Mouse (Mus musculus): ENCODE results near the gene Cpvl.

Cpvl gene

DNA sequence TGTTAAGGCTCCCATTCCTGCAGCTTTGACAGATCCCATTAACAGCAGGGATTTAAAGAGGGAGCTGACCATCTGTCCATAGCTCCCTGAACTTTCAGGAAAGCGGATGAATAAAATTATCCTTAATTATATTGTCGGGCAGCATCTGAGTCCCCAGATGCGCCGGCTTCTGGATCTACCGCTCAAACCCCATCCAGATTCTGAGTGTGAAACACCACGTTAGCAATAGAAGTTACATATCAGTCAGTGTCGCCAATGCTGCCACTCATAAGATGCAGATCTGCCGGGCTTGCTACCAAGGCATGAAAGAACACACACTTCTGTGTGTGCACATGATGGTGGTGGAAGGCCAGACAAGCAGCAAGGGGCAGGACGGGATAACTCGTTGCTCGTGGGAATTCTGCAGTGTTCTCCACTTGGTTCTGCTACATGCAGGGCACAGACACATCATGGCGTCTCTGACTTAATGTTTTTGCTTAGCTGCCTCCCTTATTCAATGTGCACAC, 6.2 kb downstream of the Cpvl start:
- intact Hi-C loops (cut with DNase I) = no loop called here

DNA sequence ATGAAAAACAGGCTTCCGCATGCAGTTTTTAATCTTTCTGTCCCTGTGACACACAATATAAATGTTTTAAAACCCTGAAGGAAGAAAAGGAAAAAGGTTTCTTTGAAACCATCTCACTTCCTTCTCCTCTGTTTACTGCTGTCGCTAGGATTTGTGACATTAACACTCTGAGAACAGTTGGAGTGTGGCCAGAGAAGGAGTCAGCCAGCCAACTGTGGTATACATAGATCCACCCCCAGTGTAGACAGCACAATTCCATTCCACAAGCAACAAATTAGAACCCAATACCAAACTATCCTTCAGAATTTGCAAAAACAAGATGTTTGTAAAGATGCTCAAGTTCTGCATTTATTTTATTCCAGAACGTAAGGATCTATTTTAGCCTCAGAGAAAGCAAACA, 6.7 kb downstream of the Cpvl start:
- intact Hi-C loops (cut with DNase I) = no loop called here

DNA sequence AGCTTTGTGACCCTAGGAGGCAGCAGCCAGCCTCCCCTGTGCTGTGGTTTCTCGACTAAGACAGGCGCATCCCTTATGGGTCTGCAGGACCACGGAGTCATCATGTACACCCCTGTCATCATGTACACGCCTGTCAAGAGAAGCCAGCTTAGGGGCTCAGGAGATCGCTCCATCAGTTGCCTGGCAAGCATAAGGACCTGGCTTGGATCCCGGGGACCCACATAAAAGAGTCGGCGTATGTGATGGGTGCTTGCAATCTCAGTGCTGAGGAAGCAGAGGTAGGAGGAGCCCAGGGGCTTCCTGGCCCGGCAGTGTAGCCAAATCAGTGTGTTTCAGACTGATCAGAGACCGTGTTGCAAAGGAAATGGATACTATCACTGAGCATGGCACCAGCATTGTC, 9.4 kb downstream of the Cpvl start:
- intact Hi-C loops (cut with DNase I) = loop anchor here (2.0 kb wide), 1 partner anchor 66 kb away; no protein-coding TSS in a partner anchor

DNA sequence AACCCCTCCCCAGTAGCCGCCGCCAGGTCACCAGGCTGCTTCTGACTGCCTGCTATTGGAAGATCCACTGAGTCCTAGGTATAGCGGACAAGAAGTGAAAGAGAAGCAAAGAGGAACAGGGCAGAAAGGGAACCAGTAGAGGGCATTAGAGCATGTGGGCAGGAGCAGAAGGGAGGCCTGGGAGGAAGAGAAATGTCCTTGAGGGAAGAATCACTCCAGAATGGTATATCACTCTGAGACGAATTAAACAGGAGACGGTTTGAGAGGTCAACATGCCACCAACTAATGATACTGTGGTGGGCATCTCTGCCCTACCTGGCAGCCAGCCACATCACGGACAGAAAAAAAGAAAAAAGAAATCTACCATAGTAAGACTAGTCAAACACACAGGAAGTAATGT, 9.9 kb downstream of the Cpvl start:
- intact Hi-C loops (cut with DNase I) = loop anchor here (2.0 kb wide), 1 partner anchor 66 kb away; no protein-coding TSS in a partner anchor

DNA sequence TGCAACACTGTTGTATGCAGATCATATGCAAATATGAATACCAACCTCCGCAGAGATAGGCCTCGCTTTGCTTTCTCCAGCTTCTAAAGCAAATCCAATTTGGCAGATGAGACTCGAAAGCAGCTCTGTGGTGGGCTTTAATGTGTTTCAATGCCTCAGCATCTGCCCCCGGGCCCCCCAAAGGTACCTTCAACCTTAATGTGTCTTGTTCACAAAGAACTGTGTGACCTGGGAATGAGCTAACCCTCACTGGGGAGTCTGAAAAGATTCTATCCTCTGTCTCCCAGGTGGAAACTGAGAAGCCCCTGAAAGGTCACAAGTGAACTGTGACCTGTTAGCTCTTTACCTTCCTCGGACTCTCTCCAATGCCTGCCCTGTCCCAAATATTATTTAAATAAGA, 11.9 kb downstream of the Cpvl start:
- intact Hi-C loops (cut with DNase I) = no loop called here

DNA sequence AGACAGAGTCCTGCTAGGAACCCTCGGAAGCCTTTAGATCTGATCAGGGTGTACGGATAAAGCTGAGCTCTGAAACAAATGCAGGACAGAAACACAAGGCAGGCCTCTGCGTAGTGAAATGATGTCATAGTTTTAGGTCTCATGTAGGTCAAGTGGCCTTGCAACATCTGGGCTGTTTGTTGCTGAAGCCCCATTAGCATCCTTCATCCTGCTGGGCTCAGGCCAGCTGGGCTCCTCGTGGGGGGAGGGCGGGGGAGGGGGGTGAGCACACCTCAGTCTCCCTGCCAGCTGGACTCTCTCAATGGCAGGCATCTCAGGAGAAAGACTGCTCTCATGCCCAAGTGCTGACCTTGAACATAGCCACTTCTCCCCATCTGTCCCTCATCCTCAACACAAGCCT, 12.6 kb downstream of the Cpvl start:
- intact Hi-C loops (cut with DNase I) = no loop called here

- intact Hi-C loops (cut with DNase I) = loop anchor here (5.0 kb wide), 2 partner anchors 198 to 263 kb away; no protein-coding TSS in a partner anchor
Measured at GRCm38 (mm10) chr6:53963906-53964496, 14.5 kb downstream of the Cpvl start.

DNA sequence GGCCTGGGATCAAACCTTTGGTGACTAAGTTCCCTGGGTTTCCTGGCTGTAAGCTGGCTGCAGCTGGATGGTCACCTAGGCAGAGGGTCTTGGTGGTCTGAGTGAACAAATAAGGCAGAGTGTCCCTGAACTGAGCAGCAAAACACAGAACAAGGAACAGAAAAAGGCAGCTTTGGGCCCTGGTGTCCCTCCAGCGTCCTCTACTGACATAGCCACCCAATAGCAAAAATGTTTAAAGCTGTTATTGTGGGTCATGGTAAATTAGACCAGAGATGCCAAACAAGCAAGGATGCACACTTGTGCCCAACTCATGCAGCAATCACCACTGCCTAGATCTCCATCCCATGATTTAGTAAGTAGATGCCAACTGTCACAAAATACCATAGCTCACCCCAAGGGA, 16.5 kb downstream of the Cpvl start:
- intact Hi-C loops (cut with DNase I) = loop anchor here (5.0 kb wide), 2 partner anchors 200 to 265 kb away; no protein-coding TSS in a partner anchor

GRCm38 (mm10) chr6:53959826-53960225, 18.6 kb downstream of the Cpvl start:
- intact Hi-C loops (cut with DNase I) = loop anchor here (5.0 kb wide), 4 partner anchors 163 to 267 kb away; no protein-coding TSS in a partner anchor

- intact Hi-C loops (cut with DNase I) = loop anchor here (5.0 kb wide), 2 partner anchors 161 to 176 kb away; no protein-coding TSS in a partner anchor
Measured at GRCm38 (mm10) chr6:53958321-53958720, 20.1 kb downstream of the Cpvl start.

- intact Hi-C loops (cut with DNase I) = loop anchor here (5.0 kb wide), 2 partner anchors 159 to 174 kb away; no protein-coding TSS in a partner anchor
Measured at GRCm38 (mm10) chr6:53956513-53956912, 22.0 kb downstream of the Cpvl start.

- intact Hi-C loops (cut with DNase I) = loop anchor here (5.0 kb wide), 2 partner anchors 159 to 174 kb away; no protein-coding TSS in a partner anchor
Measured at GRCm38 (mm10) chr6:53955846-53956245, 22.6 kb downstream of the Cpvl start.

DNA sequence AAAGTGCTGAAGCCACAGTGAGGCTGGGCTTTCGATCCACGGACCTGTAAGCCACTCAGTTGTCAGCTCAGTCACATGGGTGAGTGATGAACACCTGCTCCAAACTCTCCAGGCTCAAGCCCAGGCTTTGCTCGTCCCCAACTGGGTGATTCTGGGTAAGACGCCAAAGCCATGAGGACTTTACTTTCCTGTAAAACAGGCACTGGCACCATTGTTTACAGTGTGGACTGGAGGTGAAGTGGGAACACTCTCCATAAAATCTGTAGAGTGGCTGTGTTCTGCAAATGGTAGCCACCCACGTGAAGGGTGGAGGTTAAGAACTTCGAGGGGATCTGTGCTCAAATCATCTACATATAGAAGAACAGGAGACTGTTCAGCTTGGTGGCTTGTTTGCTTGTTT, 23.2 kb downstream of the Cpvl start:
- intact Hi-C loops (cut with DNase I) = loop anchor here (5.0 kb wide), 2 partner anchors 158 to 173 kb away; no protein-coding TSS in a partner anchor

GRCm38 (mm10) chr6:53954106-53954505, 24.4 kb downstream of the Cpvl start:
- intact Hi-C loops (cut with DNase I) = no loop called here

DNA sequence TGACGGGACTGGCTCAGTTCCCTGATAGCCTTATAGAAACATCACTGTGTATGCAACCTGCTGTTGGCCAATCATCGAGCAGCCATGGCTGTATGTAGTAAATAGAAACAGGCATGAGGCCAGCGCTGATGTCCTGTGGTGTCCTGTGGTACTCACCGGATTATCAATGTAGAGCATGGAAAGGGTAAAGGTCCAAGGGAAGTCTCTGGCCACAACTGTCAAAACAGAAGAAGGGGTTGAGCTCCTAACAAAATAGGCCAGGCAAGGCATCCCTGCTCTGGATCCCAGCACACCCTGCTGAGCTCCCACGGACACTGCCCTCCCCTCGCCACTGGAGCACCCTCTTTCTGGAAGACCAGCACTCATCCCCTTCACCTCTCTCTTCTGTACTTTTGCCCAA, 25.1 kb downstream of the Cpvl start:
- intact Hi-C loops (cut with DNase I) = no loop called here

DNA sequence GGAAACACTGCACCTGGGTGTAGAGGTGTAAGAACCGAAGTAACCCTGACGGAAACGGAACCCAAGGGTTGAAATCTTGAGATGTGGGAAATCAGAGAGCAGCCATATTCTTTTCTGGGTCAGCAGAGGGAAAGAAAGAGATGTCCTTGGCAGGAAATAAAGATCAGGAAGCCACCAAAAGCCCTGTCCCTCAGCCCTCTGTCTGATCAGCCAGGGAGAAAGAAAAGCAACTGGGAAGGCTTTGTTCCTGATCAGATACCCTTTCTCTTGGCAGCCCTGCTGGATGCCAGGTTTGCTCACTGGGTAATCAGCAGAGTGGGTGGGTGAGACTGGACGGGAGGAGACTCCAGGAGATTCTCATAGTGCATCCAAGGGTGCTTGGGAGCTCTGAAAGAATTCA, 27.1 kb downstream of the Cpvl start:
- intact Hi-C loops (cut with DNase I) = no loop called here

GRCm38 (mm10) chr6:53950876-53951275, 27.6 kb downstream of the Cpvl start:
- intact Hi-C loops (cut with DNase I) = no loop called here

GRCm38 (mm10) chr6:53948388-53949035, 30.0 kb downstream of the Cpvl start:
- intact Hi-C loops (cut with DNase I) = no loop called here

DNA sequence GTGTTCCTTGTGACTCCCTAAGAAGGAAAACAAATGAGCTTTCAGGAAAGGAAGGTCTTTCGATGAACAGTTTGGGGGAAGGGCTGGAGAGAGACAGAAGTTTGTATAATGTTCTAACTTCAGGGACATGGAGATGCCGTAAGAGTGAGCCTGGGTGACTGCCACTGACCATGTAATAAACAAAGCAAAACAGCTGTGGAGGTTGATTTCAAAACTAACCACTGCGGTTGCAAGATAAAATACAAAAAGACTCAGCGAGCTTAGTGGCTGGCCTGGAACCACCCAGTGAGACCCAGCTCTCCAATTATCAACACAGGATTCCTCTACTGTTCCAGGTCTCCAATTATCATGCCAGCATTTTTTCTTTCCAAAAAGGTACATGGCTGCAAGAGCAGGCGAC, 33.6 kb downstream of the Cpvl start:
- intact Hi-C loops (cut with DNase I) = no loop called here

- intact Hi-C loops (cut with DNase I) = no loop called here
Measured at GRCm38 (mm10) chr6:53944417-53944816, 34.1 kb downstream of the Cpvl start.

DNA sequence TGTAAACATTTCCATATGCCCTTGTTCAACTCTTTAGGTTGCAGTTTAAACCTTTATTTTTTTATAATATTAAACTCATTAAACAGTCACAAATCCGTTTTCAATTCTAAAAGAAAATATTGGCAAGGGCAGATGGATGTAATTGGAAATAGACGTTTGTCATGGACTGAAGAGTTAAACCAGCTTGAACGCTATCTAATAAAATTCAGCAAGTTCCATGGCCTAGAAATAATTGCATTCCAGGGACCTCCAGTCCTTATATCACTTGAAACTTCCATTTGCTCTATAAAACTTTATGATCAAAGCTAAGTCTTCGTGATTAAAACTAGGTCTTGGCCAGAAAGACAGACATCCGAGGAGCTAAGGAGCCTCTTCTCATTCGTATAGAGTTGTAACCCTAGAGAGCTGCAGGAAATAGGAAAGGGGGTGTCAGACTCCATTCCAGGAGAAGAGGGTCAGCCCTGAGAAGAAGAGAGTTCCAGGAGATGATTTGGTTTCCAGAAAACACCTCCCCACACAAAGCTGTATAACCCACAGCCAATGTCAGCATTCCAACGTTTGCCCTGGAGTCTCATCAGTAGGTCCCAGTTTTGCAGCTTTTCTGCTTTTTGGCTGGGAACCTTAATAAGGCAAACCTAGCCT, 36.2 kb downstream of the Cpvl start:
- intact Hi-C loops (cut with DNase I) = no loop called here

DNA sequence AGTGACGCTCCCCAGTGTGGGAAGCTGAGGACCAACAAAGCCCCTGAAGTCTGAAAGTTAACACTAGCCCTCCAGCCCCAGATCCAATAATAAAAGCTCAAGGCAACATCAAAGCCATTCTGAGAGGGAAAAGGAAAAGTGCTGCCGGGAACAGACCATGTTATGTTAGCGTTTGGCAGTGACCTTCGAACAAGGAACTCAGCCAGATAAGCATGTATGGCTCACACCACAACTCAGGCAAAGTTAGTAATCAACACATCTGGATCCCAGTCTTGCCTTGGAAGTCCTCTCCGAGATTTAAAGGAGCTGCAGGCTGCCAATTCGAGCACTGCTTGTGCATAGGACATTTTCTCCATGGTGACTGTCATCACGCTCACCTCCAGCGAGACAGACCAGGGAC, 38.7 kb downstream of the Cpvl start:
- intact Hi-C loops (cut with DNase I) = no loop called here

All from adrenal gland (tissue).